Mouse (Mus musculus): ENCODE measurements at regions not wholly inside any gene's neighbourhood (a gene's known extent, or its start where the extent isn't known, plus 50 kb on each side); places are given as distances from the start of the nearest gene placed in this dataset.

DNA sequence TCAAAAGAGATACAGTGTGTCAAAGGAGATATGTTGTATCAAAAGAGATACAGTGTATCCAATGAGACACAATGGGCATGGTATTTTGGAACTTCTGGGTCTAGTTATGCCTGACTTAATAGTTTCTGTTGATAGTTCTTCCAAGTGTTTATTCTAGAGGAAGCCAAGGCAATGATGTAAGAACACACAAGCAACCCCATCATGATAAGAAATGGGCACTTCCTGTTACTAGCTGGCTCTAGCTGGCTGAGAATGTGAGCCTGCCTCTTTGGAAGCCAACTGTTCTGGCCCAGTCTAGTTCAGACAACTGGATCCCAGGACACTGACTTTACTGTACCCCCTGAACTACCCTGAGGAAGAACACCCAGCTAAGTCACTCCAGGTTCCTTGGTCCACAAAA, 102.7 kb upstream of the Rxfp2 start:
- H3K4me3 ChIP-seq (ENCODE audit: insufficient read depth in 1 of 2, low read depth in 1 of 2, low read length in 2 of 2, poor library complexity in 1 of 2, severe bottlenecking in 1 of 2): no peak overlapping the region
- no peaks in the 10 kb centered on the region for H3K4me1 ChIP-seq (ENCODE audit: control insufficient read depth in 2 of 2, insufficient read depth in 2 of 2, low read length in 2 of 2, poor library complexity in 1 of 2)
- in situ Hi-C loops (cut with MboI; ENCODE audit: low sequenced_read_pairs in 2 of 2, unreplicated experiment in 2 of 2): no loop called here
- H3K9me3 ChIP-seq (ENCODE audit: control insufficient read depth, insufficient read depth, low read depth, low read length): no peaks in the 10 kb centered on the region
- no peaks in the 10 kb centered on the region for H3K36me3 ChIP-seq (ENCODE audit: control insufficient read depth, insufficient read depth, low read length, poor library complexity, severe bottlenecking)
- no peak for DNase-seq (ENCODE audit: low read depth, low spot score)
- H3K9ac ChIP-seq (ENCODE audit: insufficient read depth, low read depth, low read length, poor library complexity, severe bottlenecking): no peak overlapping the region
- TF ChIP-seq MAFK (IDR thresholded peaks at IDR 0.05; ENCODE audit: insufficient read depth, low read depth, low read length) (no peak), ZC3H11A (IDR thresholded peaks at IDR 0.05; ENCODE audit: borderline replicate concordance, low read depth, low read length) (no peak), HCFC1 (IDR thresholded peaks at IDR 0.05; ENCODE audit: borderline replicate concordance, insufficient read depth, low read length) (no peak)
- H3K27ac ChIP-seq (ENCODE audit: insufficient read depth, low read depth, low read length, poor library complexity, severe bottlenecking): no peak overlapping the region

DNA sequence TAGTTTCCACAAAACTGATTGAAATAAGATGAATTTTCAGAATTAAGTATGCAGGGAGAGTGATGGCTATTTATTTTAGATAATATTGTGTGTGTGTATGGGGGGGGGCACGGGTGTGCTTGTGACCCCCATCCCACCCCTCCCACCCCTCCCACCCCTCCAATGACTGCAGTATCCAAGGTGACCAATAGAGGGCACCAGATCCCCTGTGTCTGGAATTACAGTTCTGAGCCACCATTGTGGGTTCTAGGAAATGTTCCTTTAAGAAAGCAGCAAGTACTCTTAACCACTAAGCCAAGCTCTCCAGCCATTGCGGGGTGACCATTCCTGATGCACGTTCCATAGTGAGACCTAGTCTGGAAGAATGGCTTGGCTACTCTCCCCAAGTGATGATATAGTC, 101.1 kb upstream of the Rxfp2 start:
- H3K27ac ChIP-seq (ENCODE audit: insufficient read depth, low read depth, low read length, poor library complexity, severe bottlenecking): no peak overlapping the region
- no peak overlapping the region for H3K4me3 ChIP-seq (ENCODE audit: insufficient read depth in 1 of 2, low read depth in 1 of 2, low read length in 2 of 2, poor library complexity in 1 of 2, severe bottlenecking in 1 of 2)
- peak; percentile 19 for DNase-seq (ENCODE audit: low read depth, low spot score)
- in situ Hi-C loops (cut with MboI; ENCODE audit: low sequenced_read_pairs in 2 of 2, unreplicated experiment in 2 of 2): no loop called here
- H3K9ac ChIP-seq (ENCODE audit: insufficient read depth, low read depth, low read length, poor library complexity, severe bottlenecking): no peak overlapping the region
- H3K4me1 ChIP-seq (ENCODE audit: control insufficient read depth in 2 of 2, insufficient read depth in 2 of 2, low read length in 2 of 2, poor library complexity in 1 of 2): no peaks in the 10 kb centered on the region
- H3K36me3 ChIP-seq (ENCODE audit: control insufficient read depth, insufficient read depth, low read length, poor library complexity, severe bottlenecking): no peaks in the 10 kb centered on the region
- no peaks in the 10 kb centered on the region for H3K9me3 ChIP-seq (ENCODE audit: control insufficient read depth, insufficient read depth, low read depth, low read length)
- no peak for TF ChIP-seq CHD2 (IDR thresholded peaks at IDR 0.05; ENCODE audit: low read depth, low read length)
- TF ChIP-seq ZC3H11A (IDR thresholded peaks at IDR 0.05; ENCODE audit: borderline replicate concordance, low read depth, low read length): no peak
- no peak for TF ChIP-seq HCFC1 (IDR thresholded peaks at IDR 0.05; ENCODE audit: borderline replicate concordance, insufficient read depth, low read length)
- no peak for TF ChIP-seq MAFK (IDR thresholded peaks at IDR 0.05; ENCODE audit: insufficient read depth, low read depth, low read length)
- no peak for TF ChIP-seq ZNF384 (IDR thresholded peaks at IDR 0.05; ENCODE audit: low read depth, low read length)

DNA sequence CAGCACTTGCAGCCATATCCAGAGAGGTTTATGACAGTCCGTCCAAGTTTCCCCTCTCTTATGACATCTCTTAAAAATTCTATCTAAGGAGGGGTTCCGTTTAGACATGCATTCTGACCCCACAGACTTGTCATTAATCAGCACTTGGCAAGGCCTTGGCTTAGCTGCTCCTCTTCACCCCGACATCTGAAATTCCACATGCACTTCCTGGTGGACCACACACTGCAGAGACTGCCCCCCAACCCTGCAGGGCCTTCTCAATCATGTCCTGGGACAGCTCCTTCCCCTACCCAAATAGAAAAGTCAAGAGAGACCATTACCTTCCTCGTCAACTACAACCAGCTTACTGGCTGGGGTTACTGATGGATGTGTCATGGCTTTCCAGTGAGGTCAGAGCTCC, 99.4 kb upstream of the Rxfp2 start:
- no peak for TF ChIP-seq CHD2 (IDR thresholded peaks at IDR 0.05; ENCODE audit: low read depth, low read length)
- TF ChIP-seq ZC3H11A (IDR thresholded peaks at IDR 0.05; ENCODE audit: borderline replicate concordance, low read depth, low read length): no peak
- no peak for TF ChIP-seq MAFK (IDR thresholded peaks at IDR 0.05; ENCODE audit: insufficient read depth, low read depth, low read length)
- no peak for TF ChIP-seq HCFC1 (IDR thresholded peaks at IDR 0.05; ENCODE audit: borderline replicate concordance, insufficient read depth, low read length)
- no peak for TF ChIP-seq ZNF384 (IDR thresholded peaks at IDR 0.05; ENCODE audit: low read depth, low read length)
- H3K4me1 ChIP-seq (ENCODE audit: control insufficient read depth in 2 of 2, insufficient read depth in 2 of 2, low read length in 2 of 2, poor library complexity in 1 of 2): no peaks in the 10 kb centered on the region
- DNase-seq (ENCODE audit: low read depth, low spot score): no peak
- no peaks in the 10 kb centered on the region for H3K9me3 ChIP-seq (ENCODE audit: control insufficient read depth, insufficient read depth, low read depth, low read length)
- no peak overlapping the region for H3K27ac ChIP-seq (ENCODE audit: insufficient read depth, low read depth, low read length, poor library complexity, severe bottlenecking)
- no peaks in the 10 kb centered on the region for H3K36me3 ChIP-seq (ENCODE audit: control insufficient read depth, insufficient read depth, low read length, poor library complexity, severe bottlenecking)
- no peak overlapping the region for H3K4me3 ChIP-seq (ENCODE audit: insufficient read depth in 1 of 2, low read depth in 1 of 2, low read length in 2 of 2, poor library complexity in 1 of 2, severe bottlenecking in 1 of 2)
- H3K9ac ChIP-seq (ENCODE audit: insufficient read depth, low read depth, low read length, poor library complexity, severe bottlenecking): no peak overlapping the region
- in situ Hi-C loops (cut with MboI; ENCODE audit: low sequenced_read_pairs in 2 of 2, unreplicated experiment in 2 of 2): no loop called here

DNA sequence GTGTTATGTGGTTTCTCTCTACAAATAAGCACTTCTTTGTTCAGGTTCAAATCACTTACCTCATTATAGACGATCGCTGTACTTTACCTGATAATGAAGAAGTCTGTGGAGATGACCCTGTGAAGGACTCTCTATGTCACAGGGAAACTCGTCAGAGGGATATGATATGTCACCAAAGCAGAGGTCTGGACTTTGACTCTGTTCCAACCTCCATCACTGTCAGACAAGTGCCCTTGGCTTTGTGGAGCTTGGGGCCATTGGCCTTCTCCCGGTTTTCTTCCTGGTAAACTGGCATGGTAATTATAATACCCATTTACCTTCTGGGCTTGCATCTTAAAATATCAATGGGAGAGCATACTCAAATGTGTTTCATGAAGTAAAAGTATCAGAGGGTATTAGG, 98.1 kb upstream of the Rxfp2 start:
- H3K9me3 ChIP-seq (ENCODE audit: control insufficient read depth, insufficient read depth, low read depth, low read length): no peaks in the 10 kb centered on the region
- no peak overlapping the region for H3K4me3 ChIP-seq (ENCODE audit: insufficient read depth in 1 of 2, low read depth in 1 of 2, low read length in 2 of 2, poor library complexity in 1 of 2, severe bottlenecking in 1 of 2)
- H3K36me3 ChIP-seq (ENCODE audit: control insufficient read depth, insufficient read depth, low read length, poor library complexity, severe bottlenecking): no peaks in the 10 kb centered on the region
- H3K27ac ChIP-seq (ENCODE audit: insufficient read depth, low read depth, low read length, poor library complexity, severe bottlenecking): no peak overlapping the region
- H3K4me1 ChIP-seq (ENCODE audit: control insufficient read depth in 2 of 2, insufficient read depth in 2 of 2, low read length in 2 of 2, poor library complexity in 1 of 2): no peaks in the 10 kb centered on the region
- no peak for DNase-seq (ENCODE audit: low read depth, low spot score)
- TF ChIP-seq HCFC1 (IDR thresholded peaks at IDR 0.05; ENCODE audit: borderline replicate concordance, insufficient read depth, low read length): no peak
- no peak for TF ChIP-seq CHD2 (IDR thresholded peaks at IDR 0.05; ENCODE audit: low read depth, low read length)
- no peak for TF ChIP-seq ZC3H11A (IDR thresholded peaks at IDR 0.05; ENCODE audit: borderline replicate concordance, low read depth, low read length)
- TF ChIP-seq ZNF384 (IDR thresholded peaks at IDR 0.05; ENCODE audit: low read depth, low read length): no peak
- no peak for TF ChIP-seq MAFK (IDR thresholded peaks at IDR 0.05; ENCODE audit: insufficient read depth, low read depth, low read length)
- in situ Hi-C loops (cut with MboI; ENCODE audit: low sequenced_read_pairs in 2 of 2, unreplicated experiment in 2 of 2): no loop called here
- H3K9ac ChIP-seq (ENCODE audit: insufficient read depth, low read depth, low read length, poor library complexity, severe bottlenecking): no peak overlapping the region

DNA sequence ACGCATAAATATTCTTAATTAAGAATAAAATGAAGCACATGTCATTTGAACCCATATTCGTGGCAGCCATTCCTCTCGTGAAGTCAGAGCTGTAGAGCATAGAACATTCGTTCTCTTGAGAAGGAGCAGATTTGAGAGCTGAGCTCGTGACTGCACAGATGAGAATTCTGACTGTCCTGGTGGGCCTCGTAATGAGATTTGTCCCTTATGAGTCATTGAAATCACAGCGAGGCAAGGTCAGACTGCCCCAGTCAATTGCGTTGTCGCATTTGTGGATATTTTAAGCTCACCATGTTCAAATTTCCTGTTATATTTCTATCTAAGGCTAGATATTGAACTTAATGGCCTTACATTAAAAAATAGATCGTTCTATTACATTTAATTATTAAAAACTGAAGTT, 94.0 kb upstream of the Rxfp2 start:
- Histone ChIP-seq H3K36me3 (ENCODE audit: control insufficient read depth, insufficient read depth, low read length, poor library complexity, severe bottlenecking) (no peaks in the 10 kb centered on the region), H3K4me1 (ENCODE audit: control insufficient read depth in 2 of 2, insufficient read depth in 2 of 2, low read length in 2 of 2, poor library complexity in 1 of 2) (no peaks in the 10 kb centered on the region), H3K4me3 (ENCODE audit: insufficient read depth in 1 of 2, low read depth in 1 of 2, low read length in 2 of 2, poor library complexity in 1 of 2, severe bottlenecking in 1 of 2) (no peak overlapping the region), H3K27ac (ENCODE audit: insufficient read depth, low read depth, low read length, poor library complexity, severe bottlenecking) (no peak overlapping the region), H3K9ac (ENCODE audit: insufficient read depth, low read depth, low read length, poor library complexity, severe bottlenecking) (no peak overlapping the region), H3K9me3 (ENCODE audit: control insufficient read depth, insufficient read depth, low read depth, low read length) (no peaks in the 10 kb centered on the region)
- no peak for TF ChIP-seq ZC3H11A (IDR thresholded peaks at IDR 0.05; ENCODE audit: borderline replicate concordance, low read depth, low read length)
- TF ChIP-seq ZNF384 (IDR thresholded peaks at IDR 0.05; ENCODE audit: low read depth, low read length): no peak
- no peak for TF ChIP-seq HCFC1 (IDR thresholded peaks at IDR 0.05; ENCODE audit: borderline replicate concordance, insufficient read depth, low read length)
- no peak for DNase-seq (ENCODE audit: low read depth, low spot score)
- in situ Hi-C loops (cut with MboI; ENCODE audit: low sequenced_read_pairs in 2 of 2, unreplicated experiment in 2 of 2): no loop called here

All from ES-E14 (cell line).